Mouse (Mus musculus) erythroblast, embryonic 14.5 days (primary cell): ENCODE data around the gene Zfp653.

ENCODE experiments used
- GATA1 ChIP-seq: IDR thresholded peaks from 2 replicates; pipeline ENCODE4 v1.6.1; 2012; ENCODE audit warnings: low read length, inconsistent platforms, mixed read lengths
- TAL1 ChIP-seq: IDR thresholded peaks from 3 replicates; pipeline ENCODE4 v1.6.1; 2012; ENCODE audit warnings: low read length, inconsistent platforms, mixed read lengths

DNA sequence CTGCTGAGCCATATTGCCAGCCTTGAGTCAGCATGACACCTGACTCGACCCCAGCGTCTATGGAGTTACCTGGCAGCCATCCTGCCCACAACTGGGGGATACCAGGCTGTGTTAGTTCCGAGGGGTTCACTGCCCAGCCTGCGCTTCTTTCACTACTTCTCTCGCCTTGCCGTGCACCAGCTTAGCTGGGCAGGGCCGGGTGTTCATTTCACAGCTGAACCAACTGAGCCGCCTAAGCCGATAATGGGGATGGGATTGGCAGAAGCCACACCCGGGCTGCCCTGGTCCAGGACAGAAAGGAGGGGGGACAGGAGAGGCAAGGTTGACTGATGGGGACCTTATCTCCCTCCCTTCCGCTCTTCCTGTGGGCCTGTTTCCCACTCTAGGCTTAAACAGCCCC is 21.9 kb downstream of the Zfp653 start:
- no peak for TF ChIP-seq TAL1
- no peak for TF ChIP-seq GATA1
